Mouse (Mus musculus) neural tube, embryonic 14.5 days (tissue): Measurements from ENCODE around the gene Med12. TPM values are rescaled to one million over a fixed set of nuclear protein-coding genes. Genes with fewer than 3 reads are reported as not detected.
"Not testable (repeated sequence)": the region's sequence is repeated elsewhere in the genome, so short reads cannot be mapped to it uniquely, and the experiment has no call there.

ENCODE experiments used
- ATAC-seq: fragments of 200-750 bp; cut with Nextera tagmentation; 2 replicates; pipeline ENCODE4 v1.8.0; 2017; ENCODE audit warnings: low read depth, mild to moderate bottlenecking, moderate TSS enrichment, moderate library complexity
- H3K27ac ChIP-seq: fragments of 300-500 bp; sonication (generic); 2 replicates; pipeline ENCODE4 v1.5.1; 2014; ENCODE audit warnings: low read depth, mild to moderate bottlenecking, control low read depth, low read length, moderate library complexity, mixed read lengths
- H3K27me3 ChIP-seq: fragments of 300-500 bp; sonication (generic); 2 replicates; pipeline ENCODE4 v1.6.1; 2014; ENCODE audit warnings: low read length; ENCODE audit not compliant: control insufficient read depth, insufficient read depth
- H3K36me3 ChIP-seq: fragments of 300-500 bp; sonication (generic); 2 replicates; pipeline ENCODE4 v1.6.1; 2014; ENCODE audit warnings: low read length, mixed read lengths; ENCODE audit not compliant: control insufficient read depth, insufficient read depth
- H3K4me1 ChIP-seq: fragments of 300-500 bp; sonication (generic); 2 replicates; pipeline ENCODE4 v1.6.1; 2014; ENCODE audit warnings: low read length; ENCODE audit not compliant: control insufficient read depth, insufficient read depth
- H3K4me2 ChIP-seq: fragments of 300-500 bp; sonication (generic); 2 replicates; pipeline ENCODE4 v1.6.1; 2014; ENCODE audit warnings: mild to moderate bottlenecking, low read depth, low read length, control low read depth
- H3K4me3 ChIP-seq: fragments of 300-500 bp; sonication (generic); 2 replicates; pipeline ENCODE4 v1.5.1; 2014; ENCODE audit warnings: low read depth, low read length, control low read depth, mixed read lengths
- H3K9ac ChIP-seq: fragments of 300-500 bp; sonication (generic); replicated peaks from 2 replicates; pipeline ENCODE4 v1.6.1; 2014; ENCODE audit warnings: low read depth, mild to moderate bottlenecking, control low read depth, low read length, mixed read lengths
- H3K9me3 ChIP-seq: fragments of 300-500 bp; sonication (generic); 2 replicates; pipeline ENCODE4 v1.6.1; 2016; ENCODE audit warnings: low read length; ENCODE audit not compliant: control insufficient read depth
- WGBS: fragments of 180-500 bp; shearing (Covaris S2); extraction: QIAGEN DNeasy Blood & Tissue Kit; methylation state at CpG from one replicate; pipeline ENCODE4 v1.1.7; 2014; 5-methylcytosine and 5-hydroxymethylcytosine counted together
- polyA plus RNA-seq: library from polyadenylated mRNA; unstranded; fragments of >200 nt; fragmentation: Nextera tagmentation; extraction: Ambion mirVana; gene quantifications from 2 replicates; pipeline ENCODE4 v1.2.1, GENCODE M21; 2014

The Med12 gene
- polyA plus RNA-seq, 1 experiment from 2014 or later, result 32.0 TPM

DNA sequence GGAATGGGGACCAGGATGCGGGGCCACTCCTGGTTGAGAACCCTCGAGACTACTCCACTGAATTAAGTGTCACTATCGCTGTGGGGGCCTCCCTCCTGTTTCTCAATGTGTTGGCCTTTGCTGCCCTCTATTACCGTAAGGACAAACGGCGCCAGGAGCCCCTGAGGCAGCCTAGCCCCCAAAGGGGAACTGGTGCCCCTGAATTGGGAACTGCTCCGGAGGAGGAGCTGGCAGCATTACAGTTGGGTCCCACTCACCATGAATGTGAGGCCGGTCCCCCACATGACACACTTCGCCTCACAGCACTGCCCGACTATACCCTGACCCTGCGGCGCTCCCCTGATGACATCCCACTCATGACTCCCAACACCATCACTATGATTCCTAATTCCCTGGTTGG is 45.9 kb downstream of the Med12 start:
- peaks cover 5% of the 10 kb centered on the region; the same call in 1 of the 2 replicates for H3K36me3 ChIP-seq
- H3K27ac ChIP-seq, result no peak overlapping the region
- H3K9me3 ChIP-seq, result no peaks in the 10 kb centered on the region
- WGBS, result 96% methylated on average over 12 of the region's 12 CpGs
- no peak overlapping the region for H3K4me2 ChIP-seq
- H3K9ac ChIP-seq, result no peak overlapping the region
- H3K27me3 ChIP-seq, result no peaks in the 10 kb centered on the region
- H3K4me3 ChIP-seq, result no peak overlapping the region
- H3K4me1 ChIP-seq, result no peaks in the 10 kb centered on the region
- ATAC-seq, result no peak

DNA sequence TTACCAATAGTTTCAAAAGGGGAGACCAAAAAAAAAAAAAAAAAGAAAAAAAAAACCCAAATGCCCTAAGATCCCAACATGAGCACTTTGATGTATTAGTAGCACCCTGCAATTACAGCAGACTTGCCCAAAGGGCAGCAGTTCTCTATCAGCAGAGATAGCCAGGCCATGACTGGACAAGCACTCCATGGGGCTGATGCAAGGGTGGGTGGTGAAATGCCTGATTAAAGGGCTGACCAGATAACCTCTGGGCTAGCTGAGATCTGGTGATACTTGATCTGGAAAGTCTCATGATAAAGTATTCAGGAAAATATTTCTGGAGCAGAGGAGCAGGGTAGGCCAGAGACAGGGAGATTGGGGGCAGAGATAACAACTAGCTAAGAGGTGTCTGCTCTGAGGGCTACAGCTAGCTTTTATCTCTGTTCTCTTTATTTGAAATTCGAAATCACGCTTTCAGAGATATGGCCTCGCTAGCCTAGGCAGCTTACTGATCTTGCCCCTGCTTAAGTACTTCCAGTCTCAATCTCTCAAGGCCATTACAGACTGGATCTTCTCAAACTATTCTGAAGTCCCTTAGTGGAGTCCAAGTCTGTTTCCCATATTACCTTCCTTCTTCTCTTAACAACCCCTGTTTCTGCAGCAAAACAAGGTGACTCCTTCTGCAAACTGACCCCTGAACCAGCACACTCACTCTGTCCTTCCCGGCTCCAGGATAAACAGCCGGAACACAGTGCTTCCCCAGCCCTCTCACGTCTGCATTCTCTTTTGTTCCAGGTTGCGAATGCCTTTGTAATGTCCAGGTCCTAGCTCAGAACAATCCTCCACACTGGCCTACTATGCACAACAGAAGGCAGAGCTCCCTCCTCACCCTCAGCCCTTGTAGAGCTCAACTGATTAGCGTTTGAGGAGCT is 52.4 kb downstream of the Med12 start:
- Histone ChIP-seq H3K9ac (no peak overlapping the region), H3K9me3 (no peaks in the 10 kb centered on the region), H3K27me3 (no peaks in the 10 kb centered on the region), H3K4me1 (no peaks in the 10 kb centered on the region), H3K4me2 (no peak overlapping the region), H3K4me3 (no peak overlapping the region), H3K36me3 (no peaks in the 10 kb centered on the region), H3K27ac (no peak overlapping the region)
- ATAC-seq, result no peak
- WGBS, result 60% methylated on average over 8 of the region's 8 CpGs

DNA sequence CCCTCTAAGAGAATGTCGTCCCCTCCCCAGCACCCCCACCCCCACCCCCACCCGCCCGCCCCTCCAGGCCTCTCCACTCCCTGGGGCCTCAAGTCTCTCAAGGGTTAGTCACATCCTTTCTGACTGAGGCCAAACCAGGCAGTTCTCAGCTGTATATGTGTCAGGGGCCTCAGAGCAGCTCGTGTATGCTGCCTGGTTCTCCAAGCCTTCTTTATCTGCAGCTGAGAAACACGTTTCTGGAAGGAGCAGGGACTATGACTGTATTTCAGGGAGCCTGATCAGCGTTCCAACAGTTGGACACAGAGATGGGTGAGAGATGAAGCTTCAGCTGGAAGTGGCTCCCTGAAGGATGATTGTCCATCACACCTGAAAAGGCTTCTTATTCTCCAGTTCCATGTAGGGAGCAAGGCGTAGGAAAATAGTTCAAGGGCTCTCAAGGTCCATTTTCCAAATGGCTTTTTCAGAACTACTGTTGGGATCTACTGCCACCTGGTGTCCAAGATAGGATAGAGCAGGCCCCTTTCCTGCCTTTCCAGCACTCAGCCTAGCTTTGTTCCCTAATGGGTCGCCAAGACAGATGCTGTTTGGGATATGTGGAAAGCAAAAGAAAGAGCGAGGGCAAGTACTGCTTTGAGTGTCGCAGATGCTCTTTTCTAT is 55.7 kb downstream of the Med12 start:
- Histone ChIP-seq H3K36me3 (no peaks in the 10 kb centered on the region), H3K4me1 (no peaks in the 10 kb centered on the region), H3K4me2 (no peak overlapping the region; the same call in 1 of the 2 replicates), H3K9me3 (no peaks in the 10 kb centered on the region), H3K27me3 (no peaks in the 10 kb centered on the region), H3K4me3 (no peak overlapping the region), H3K9ac (no peak overlapping the region), H3K27ac (peak overlapping the region; percentile 28; the same call in 1 of the 2 replicates)
- 21% methylated on average over 10 of the region's 10 CpGs for WGBS
- ATAC-seq, result no peak

DNA sequence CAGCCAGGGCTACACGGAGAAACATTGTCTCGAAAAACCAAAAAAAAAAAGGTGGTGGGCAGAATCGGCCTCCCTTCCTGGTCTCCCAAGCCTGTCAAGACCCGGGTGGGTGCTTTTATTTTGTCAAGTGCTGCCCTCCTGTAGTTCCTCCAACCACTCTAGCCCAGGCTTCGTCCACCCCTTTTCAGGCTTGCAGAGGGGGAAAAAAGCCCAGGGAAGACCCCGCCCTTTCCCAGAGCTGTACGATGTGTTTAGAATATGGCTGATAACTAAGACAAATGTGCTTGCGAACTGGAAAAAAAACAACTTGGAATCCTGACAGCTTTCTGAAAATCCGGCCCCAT is 58.2 kb downstream of the Med12 start:
- Histone ChIP-seq H3K4me2 (peak overlapping the region; percentile 36; the same call in 1 of the 2 replicates), H3K27ac (peak overlapping the region; percentile 91), H3K4me1 (no peaks in the 10 kb centered on the region), H3K36me3 (no peaks in the 10 kb centered on the region), H3K9ac (no peak overlapping the region; the same call in 1 of the 2 replicates), H3K27me3 (no peaks in the 10 kb centered on the region), H3K4me3 (peak overlapping the region; percentile 11; the same call in 1 of the 2 replicates), H3K9me3 (no peaks in the 10 kb centered on the region)
- peak; percentile 39 for ATAC-seq
- 53% methylated on average over 9 of the region's 9 CpGs for WGBS

DNA sequence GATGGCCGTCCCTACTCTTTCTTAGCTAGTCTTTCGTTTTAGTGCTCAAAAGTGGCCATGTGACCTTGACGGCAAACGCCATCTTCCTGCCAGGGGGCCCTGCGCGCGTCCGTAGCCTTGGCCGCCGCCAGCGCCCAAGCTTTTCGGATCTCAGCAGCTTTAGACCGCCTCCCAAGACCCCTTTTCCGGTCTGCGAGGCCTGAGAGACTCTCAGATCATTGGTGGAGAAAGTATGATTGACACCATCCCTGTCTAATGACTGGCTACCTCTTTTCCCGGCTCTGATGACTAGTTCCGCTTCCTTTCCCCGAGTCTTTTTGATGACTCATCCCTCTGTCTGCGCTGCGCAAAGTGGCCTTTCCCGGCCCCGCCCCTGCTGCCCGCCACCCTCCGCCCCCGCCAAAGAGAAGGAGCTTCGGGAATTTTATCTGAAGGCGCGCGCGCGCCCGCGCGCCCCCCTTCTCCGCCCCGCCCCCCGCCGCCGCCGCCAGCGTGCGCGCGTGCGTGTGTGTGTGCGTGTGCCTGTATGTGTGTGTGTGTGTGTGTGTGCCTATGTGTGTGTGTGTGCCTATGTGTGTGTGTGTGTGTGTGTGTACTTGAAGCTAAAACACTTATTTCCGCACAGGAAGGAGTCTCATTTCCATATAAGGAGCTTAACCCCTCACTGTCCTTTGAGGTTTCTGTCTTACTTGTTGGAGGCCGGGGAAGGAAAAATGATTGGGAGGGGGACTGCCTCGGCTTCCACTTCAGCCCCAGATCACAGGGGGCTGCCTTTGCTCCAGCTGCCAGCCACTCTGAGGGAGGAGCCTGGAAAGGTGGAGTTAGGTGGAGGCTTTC is 58.8 kb downstream of the Med12 start:
- Histone ChIP-seq H3K4me3 (peak overlapping the region; percentile 24), H3K4me1 (no peaks in the 10 kb centered on the region), H3K9me3 (no peaks in the 10 kb centered on the region), H3K36me3 (no peaks in the 10 kb centered on the region), H3K27me3 (no peaks in the 10 kb centered on the region), H3K9ac (peak overlapping the region; percentile 39; the same call in 1 of the 2 replicates), H3K4me2 (peak overlapping the region; percentile 38), H3K27ac (peak overlapping the region; percentile 91)
- WGBS, result 15% methylated on average over 28 of the region's 49 CpGs
- ATAC-seq, result peak; percentile 96

DNA sequence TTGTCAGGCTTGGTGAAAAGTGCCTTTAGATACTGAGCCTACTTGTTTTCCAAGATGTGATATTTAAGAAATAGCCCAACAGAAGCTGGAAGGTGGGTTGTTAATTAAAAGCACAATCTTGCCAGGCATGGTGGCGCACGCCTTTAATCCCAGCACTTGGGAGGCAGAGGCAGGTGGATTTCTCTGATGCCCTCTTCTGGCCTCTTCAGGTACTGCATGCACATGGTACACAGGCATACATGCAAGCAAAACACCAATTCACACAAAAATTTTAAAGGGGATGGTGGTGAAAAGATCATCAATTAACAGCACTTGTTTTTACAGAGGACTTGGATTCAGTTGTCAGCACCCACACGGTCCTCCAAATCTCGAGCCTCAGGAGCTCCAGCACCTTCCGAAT is 60.8 kb downstream of the Med12 start:
- no peaks in the 10 kb centered on the region for H3K27me3 ChIP-seq
- H3K9me3 ChIP-seq, result no peaks in the 10 kb centered on the region
- no peak overlapping the region for H3K9ac ChIP-seq
- no peaks in the 10 kb centered on the region for H3K36me3 ChIP-seq
- no peaks in the 10 kb centered on the region for H3K4me1 ChIP-seq
- no peak overlapping the region for H3K27ac ChIP-seq
- ATAC-seq, result no peak
- no peak overlapping the region for H3K4me3 ChIP-seq
- WGBS, result 90% methylated on average over 5 of the region's 5 CpGs
- no peak overlapping the region for H3K4me2 ChIP-seq

DNA sequence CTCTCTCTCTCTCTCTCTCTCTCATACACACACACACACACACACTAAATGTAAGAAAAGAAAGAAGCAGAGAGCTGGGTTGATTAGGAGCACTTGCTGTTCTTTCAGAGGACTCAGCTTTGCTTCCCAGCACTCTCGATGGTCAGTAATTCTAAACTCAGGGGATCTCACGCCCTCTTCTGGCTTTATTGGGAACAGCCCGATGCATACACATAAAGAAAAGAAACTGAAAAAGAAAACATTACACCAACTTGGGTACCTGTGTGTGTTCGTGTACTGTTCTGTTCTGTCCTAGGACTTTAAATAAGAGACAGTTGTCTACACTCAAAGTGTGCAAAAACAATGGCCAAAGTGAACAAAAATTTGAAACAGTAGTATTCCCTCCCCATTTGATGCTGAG is 64.8 kb downstream of the Med12 start:
- 59% methylated on average over 4 of the region's 4 CpGs for WGBS
- ATAC-seq, result no peak
- H3K9me3 ChIP-seq, result no peaks in the 10 kb centered on the region

DNA sequence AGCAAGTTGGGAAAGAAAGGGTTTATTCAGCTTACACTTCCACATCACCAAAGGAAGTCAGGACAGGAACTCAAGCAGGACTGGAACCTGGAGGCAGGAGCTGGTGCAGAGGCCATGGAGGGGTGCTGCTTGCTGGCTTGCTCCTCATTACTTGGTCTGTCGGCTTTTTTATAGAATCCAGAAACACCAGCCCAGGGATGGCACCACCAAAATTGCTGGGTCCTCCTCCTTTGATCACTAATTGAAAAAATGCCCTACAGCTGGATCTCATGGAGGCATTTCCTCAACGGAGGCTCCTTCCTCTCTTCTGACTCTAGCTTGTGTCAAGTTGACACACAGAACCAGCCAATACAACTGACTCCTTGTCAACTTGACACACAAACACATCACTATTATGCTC is 69.0 kb downstream of the Med12 start:
- H3K9ac ChIP-seq, H3K9me3 ChIP-seq, H3K27me3 ChIP-seq, ATAC-seq, H3K27ac ChIP-seq, H3K36me3 ChIP-seq, H3K4me3 ChIP-seq, H3K4me2 ChIP-seq, H3K4me1 ChIP-seq: not testable (repeated sequence)
- WGBS, result 86% methylated on average over 2 of the region's 2 CpGs

More for the DNA sequence above, 64.8 kb downstream of the Med12 start:
- no peak overlapping the region for H3K9ac ChIP-seq
- no peak overlapping the region for H3K27ac ChIP-seq
- no peak overlapping the region for H3K4me2 ChIP-seq
- no peaks in the 10 kb centered on the region for H3K36me3 ChIP-seq
- H3K4me3 ChIP-seq, result no peak overlapping the region
- H3K27me3 ChIP-seq, result no peaks in the 10 kb centered on the region
- no peaks in the 10 kb centered on the region for H3K4me1 ChIP-seq
